Mouse (Mus musculus): ENCODE data around the gene Uox. TPM values are rescaled to one million over a fixed set of nuclear protein-coding genes. Genes with fewer than 3 reads are reported as not detected.

The Uox gene
- polyA plus RNA-seq, 1 experiment from 2014 or later: 0.08 TPM

DNA sequence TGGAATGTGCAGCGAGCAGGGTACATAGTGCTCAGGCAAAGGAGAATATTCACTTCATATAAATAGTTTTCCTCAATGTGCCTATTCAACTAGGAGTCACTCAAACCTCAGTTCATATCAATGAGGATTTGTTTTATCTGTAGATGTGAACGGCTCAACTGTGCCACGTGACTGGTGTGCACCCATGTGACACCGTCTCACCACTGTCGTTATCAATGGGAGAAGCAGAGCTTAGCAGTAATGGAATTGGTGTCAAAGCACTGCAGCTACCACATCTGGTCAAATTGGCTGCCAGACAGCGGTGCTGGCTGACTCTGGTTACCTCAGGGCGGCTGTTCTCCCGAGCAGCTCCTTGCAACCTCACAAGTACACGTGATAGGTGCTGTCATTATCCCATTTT lies 34.4 kb downstream of the Uox start:
- no peak for TF ChIP-seq CTCF (IDR thresholded peaks at IDR 0.05; ENCODE audit: low read depth)
- Histone ChIP-seq H3K27ac (no peak overlapping the region), H3K9ac (ENCODE audit: low read depth, low read length) (no peak overlapping the region), H3K4me3 (replicated peaks; ENCODE audit: low read depth, low read length) (no peak overlapping the region), H3K27me3 (ENCODE audit: insufficient read depth, low read length) (no peaks in the 10 kb centered on the region), H3K4me1 (replicated peaks; ENCODE audit: insufficient read depth, low read length) (no peaks in the 10 kb centered on the region), H3K36me3 (ENCODE audit: insufficient read depth, low read length) (no peaks in the 10 kb centered on the region), H3K4me2 (ENCODE audit: low read length) (no peak overlapping the region), H3K9me3 (replicated peaks; ENCODE audit: low read length) (no peaks in the 10 kb centered on the region)
- ATAC-seq (replicated peaks; ENCODE audit: low FRiP score, low read depth): no peak
- 80% methylated on average over 9 of the region's 9 CpGs for WGBS
- DNase-seq (ENCODE audit: low spot score): no peak

DNA sequence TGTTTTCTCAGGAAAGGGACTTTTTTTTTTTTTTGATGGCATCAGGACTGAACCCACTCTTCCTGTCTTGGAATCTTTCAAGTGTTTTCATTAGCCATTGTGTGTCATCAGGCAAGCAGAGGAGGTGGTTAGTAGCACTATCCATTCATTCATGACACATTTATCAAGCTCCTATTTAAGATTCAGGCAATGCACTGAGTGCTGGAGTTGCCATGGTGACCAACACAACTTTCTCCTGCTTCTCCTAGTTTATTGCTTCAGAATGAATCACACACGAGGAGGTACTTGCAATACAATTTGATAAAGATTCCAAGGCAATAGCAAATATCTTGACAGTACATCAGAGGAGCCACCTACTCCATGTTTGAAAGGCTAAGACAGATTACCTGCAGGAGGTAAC lies 37.1 kb downstream of the Uox start:
- Histone ChIP-seq H3K36me3 (ENCODE audit: insufficient read depth, low read length) (no peaks in the 10 kb centered on the region), H3K9ac (ENCODE audit: low read depth, low read length) (no peak overlapping the region), H3K4me2 (ENCODE audit: low read length) (no peak overlapping the region), H3K4me1 (replicated peaks; ENCODE audit: insufficient read depth, low read length) (no peaks in the 10 kb centered on the region), H3K27ac (no peak overlapping the region), H3K27me3 (ENCODE audit: insufficient read depth, low read length) (no peaks in the 10 kb centered on the region), H3K4me3 (replicated peaks; ENCODE audit: low read depth, low read length) (no peak overlapping the region), H3K9me3 (replicated peaks; ENCODE audit: low read length) (no peaks in the 10 kb centered on the region)
- 13% methylated on average over 1 of the region's 1 CpGs for WGBS
- ATAC-seq (replicated peaks; ENCODE audit: low FRiP score, low read depth) (no peak), DNase-seq (ENCODE audit: low spot score) (no peak)
- no peak for TF ChIP-seq CTCF (IDR thresholded peaks at IDR 0.05; ENCODE audit: low read depth)

DNA sequence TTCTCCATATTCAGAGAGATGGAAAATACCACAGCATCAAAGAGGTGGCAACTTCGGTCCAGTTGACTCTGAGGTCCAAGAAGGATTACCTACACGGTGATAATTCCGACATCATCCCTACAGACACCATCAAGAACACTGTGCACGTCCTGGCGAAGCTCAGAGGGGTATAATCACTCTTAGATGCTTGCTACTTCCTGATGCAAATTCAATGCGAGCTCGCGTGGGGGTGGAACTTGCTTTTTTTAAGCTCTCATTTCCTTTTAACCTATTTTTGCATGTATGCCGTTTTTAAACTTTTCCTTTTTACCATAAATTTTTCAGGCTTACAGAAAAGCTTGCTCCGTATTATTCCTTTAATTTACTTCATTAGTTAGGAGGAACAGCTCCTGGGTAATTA lies 40.1 kb downstream of the Uox start:
- WGBS: 76% methylated on average over 10 of the region's 10 CpGs
- H3K27me3 ChIP-seq (ENCODE audit: insufficient read depth, low read length): no peaks in the 10 kb centered on the region
- TF ChIP-seq CTCF (IDR thresholded peaks at IDR 0.05; ENCODE audit: low read depth): no peak
- H3K4me3 ChIP-seq (replicated peaks; ENCODE audit: low read depth, low read length): no peak overlapping the region
- H3K27ac ChIP-seq: no peak overlapping the region
- no peak overlapping the region for H3K9ac ChIP-seq (ENCODE audit: low read depth, low read length)
- H3K4me2 ChIP-seq (ENCODE audit: low read length): no peak overlapping the region
- H3K4me1 ChIP-seq (replicated peaks; ENCODE audit: insufficient read depth, low read length): no peaks in the 10 kb centered on the region
- H3K36me3 ChIP-seq (ENCODE audit: insufficient read depth, low read length): no peaks in the 10 kb centered on the region
- DNase-seq (ENCODE audit: low spot score) (no peak), ATAC-seq (replicated peaks; ENCODE audit: low FRiP score, low read depth) (no peak)
- no peaks in the 10 kb centered on the region for H3K9me3 ChIP-seq (replicated peaks; ENCODE audit: low read length)

DNA sequence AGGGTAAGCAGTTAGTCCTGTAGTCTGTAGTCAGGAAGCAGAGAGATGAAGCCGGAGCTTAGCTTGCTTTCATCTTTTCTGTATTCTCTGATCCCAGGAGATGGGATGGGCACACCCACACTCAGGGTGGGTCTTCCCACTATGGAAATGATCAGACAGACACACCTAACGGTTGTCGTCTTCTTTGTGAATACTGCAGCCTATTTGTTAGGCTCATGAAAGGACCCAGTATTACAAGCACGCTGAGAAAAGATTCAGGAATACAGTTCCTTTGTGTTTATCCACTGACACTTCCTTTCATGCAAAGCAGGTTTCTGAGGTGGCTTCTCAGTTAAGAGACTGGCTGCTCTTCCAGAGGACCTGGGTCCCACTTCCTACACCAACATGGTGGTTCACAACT lies 41.0 kb downstream of the Uox start:
- DNase-seq (ENCODE audit: low spot score) (no peak), ATAC-seq (replicated peaks; ENCODE audit: low FRiP score, low read depth) (no peak)
- Histone ChIP-seq H3K9me3 (replicated peaks; ENCODE audit: low read length) (no peaks in the 10 kb centered on the region), H3K4me2 (ENCODE audit: low read length) (no peak overlapping the region), H3K36me3 (ENCODE audit: insufficient read depth, low read length) (no peaks in the 10 kb centered on the region), H3K27ac (no peak overlapping the region), H3K27me3 (ENCODE audit: insufficient read depth, low read length) (no peaks in the 10 kb centered on the region), H3K4me1 (replicated peaks; ENCODE audit: insufficient read depth, low read length) (no peaks in the 10 kb centered on the region), H3K9ac (ENCODE audit: low read depth, low read length) (no peak overlapping the region), H3K4me3 (replicated peaks; ENCODE audit: low read depth, low read length) (no peak overlapping the region)
- 81% methylated on average over 4 of the region's 4 CpGs for WGBS
- TF ChIP-seq CTCF (IDR thresholded peaks at IDR 0.05; ENCODE audit: low read depth): no peak

DNA sequence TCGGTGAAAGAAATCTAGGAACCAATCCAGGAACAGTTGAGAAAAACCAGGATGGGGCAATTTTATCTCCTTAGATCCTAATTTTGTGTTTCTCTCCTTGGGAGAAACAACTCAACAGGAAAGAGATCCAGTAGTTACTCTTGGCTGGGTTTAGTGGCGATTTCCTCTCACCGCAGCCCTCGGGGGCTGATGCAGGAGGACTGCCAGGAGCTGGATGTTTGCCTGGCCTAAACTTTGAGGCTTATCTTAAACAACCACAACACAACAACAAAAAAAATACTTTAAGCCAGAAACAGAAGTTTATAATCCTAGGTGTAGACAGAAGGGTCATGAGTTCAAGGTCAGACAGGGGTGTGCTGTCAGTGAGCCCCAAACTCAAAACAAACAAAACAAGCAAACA lies 41.6 kb downstream of the Uox start:
- no peak overlapping the region for H3K4me3 ChIP-seq (replicated peaks; ENCODE audit: low read depth, low read length)
- no peak for ATAC-seq (replicated peaks; ENCODE audit: low FRiP score, low read depth)
- H3K4me1 ChIP-seq (replicated peaks; ENCODE audit: insufficient read depth, low read length): no peaks in the 10 kb centered on the region
- H3K27me3 ChIP-seq (ENCODE audit: insufficient read depth, low read length): no peaks in the 10 kb centered on the region
- H3K9ac ChIP-seq (ENCODE audit: low read depth, low read length): no peak overlapping the region
- H3K4me2 ChIP-seq (ENCODE audit: low read length): no peak overlapping the region
- H3K36me3 ChIP-seq (ENCODE audit: insufficient read depth, low read length): no peaks in the 10 kb centered on the region
- TF ChIP-seq CTCF (IDR thresholded peaks at IDR 0.05; ENCODE audit: low read depth): no peak
- no peak for DNase-seq (ENCODE audit: low spot score)
- 51% methylated on average over 4 of the region's 4 CpGs for WGBS
- H3K9me3 ChIP-seq (replicated peaks; ENCODE audit: low read length): no peaks in the 10 kb centered on the region
- no peak overlapping the region for H3K27ac ChIP-seq

DNA sequence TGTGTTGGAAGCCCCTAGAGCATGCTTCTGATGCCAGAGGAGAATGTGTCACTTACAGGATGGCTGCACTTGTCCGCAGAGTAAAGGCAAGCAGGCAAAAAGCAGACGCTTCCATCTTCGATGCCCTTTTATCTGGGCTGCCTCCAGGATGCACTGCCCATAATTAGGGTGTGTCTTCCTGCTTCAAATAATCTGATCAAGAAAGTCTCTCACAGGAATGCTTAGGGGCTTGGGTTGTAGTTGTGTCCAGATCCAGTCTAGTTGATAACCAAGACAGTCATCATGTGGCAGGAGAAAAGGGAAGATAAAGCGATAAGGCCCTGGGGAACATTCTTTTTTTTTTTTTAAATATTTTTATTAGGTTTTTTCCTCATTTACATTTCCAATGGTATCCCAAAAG lies 45.3 kb downstream of the Uox start, which contains the start of gene Dnase2b:
Dnase2b (minus strand) TSS at position 101 of the 400 bp plus-strand sequence.
- DNase-seq (ENCODE audit: low spot score) (no peak), ATAC-seq (replicated peaks; ENCODE audit: low FRiP score, low read depth) (no peak)
- no peak for TF ChIP-seq CTCF (IDR thresholded peaks at IDR 0.05; ENCODE audit: low read depth)
- no peak within 1 kb of the TSS for H3K27ac ChIP-seq
- H3K9me3 ChIP-seq (replicated peaks; ENCODE audit: low read length): no peaks in the 10 kb centered on the region; the same call in 1 of the 2 replicates
- no peaks in the 10 kb centered on the region for H3K27me3 ChIP-seq (ENCODE audit: insufficient read depth, low read length)
- 84% methylated on average over 4 of the region's 4 CpGs for WGBS
- no peaks in the 10 kb centered on the region for H3K4me1 ChIP-seq (replicated peaks; ENCODE audit: insufficient read depth, low read length)
- H3K4me2 ChIP-seq (ENCODE audit: low read length): no peak within 1 kb of the TSS
- H3K9ac ChIP-seq (ENCODE audit: low read depth, low read length): no peak within 1 kb of the TSS
- no peak within 1 kb of the TSS for H3K4me3 ChIP-seq (replicated peaks; ENCODE audit: low read depth, low read length)
- no peaks in the 10 kb centered on the region for H3K36me3 ChIP-seq (ENCODE audit: insufficient read depth, low read length)
